Mouse (Mus musculus) megakaryocyte, embryonic 14.5 days (primary cell): ENCODE results near the gene Irgc1.

Experiments used
- FLI1 ChIP-seq: IDR thresholded peaks from 2 replicates; pipeline ENCODE4 v1.6.1; 2012; ENCODE audit warnings: low read length, inconsistent platforms, mixed read lengths
- GATA1 ChIP-seq: IDR thresholded peaks from 3 replicates; pipeline ENCODE4 v1.6.1; 2012; ENCODE audit warnings: mixed read lengths, low read length, inconsistent platforms, borderline replicate concordance

GRCm38 (mm10) chr7:24500929-24501328 lies 48.8 kb upstream of the Irgc1 start:
- no peak for TF ChIP-seq GATA1
- TF ChIP-seq FLI1 = no peak
